Mouse (Mus musculus): Measurements from ENCODE around the gene Zfp579.
A peak's percentile ranks its signal among the peaks of the same experiment; 100 is the strongest.
"Not testable (repeated sequence)": the region's sequence is repeated elsewhere in the genome, so short reads cannot be mapped to it uniquely, and the experiment has no call there.

Zfp579 gene

DNA sequence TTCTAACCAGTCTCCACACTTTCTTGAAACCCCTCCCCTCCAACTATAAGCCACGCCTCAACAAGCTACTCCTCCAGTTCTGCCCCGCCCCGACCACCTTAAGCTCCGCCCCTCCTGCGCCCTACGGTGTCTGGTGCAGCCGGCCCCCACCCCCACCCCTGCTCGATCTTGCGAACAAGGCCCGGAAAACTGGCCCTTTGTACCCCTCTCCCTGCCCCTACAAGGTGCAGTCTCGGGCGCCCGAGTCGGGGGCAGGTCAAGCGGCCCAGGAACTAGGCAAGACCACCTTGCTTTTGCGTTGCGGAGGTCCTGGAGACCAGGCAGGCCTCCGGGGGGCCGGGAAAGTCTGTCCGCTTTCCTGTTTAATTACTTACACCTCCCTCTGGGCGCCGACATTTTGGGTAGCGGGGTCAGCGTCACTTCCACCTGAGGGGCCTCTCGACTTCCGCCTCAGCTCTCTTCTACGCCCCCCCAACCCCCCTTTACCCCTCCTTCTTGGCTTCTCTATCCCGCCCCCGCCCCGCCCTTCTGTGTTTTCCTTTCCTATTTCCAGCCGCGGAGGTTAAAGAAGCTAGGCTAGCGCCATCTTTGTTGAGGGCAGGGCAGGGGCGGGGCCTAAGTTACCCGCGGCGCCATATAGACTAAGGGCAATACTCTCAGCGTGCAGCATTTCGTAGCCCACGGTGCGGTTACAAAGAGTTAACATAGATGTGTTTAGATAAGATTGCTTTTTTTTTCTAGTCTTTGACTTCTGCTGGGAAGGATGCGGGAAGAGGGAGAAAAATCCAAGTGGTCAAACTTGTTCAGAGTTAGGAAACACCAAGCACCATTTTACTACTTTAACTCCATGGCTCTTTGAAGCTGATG is 18.5 kb upstream of the Zfp579 start, which contains the start of the genes Zfp524 and Fiz1:
TSS of gene Zfp524 (plus strand) at position 165 of the 867 bp plus-strand sequence.
TSS of gene Fiz1 (minus strand) at position 447 of the 867 bp plus-strand sequence.
- DNase-seq, result peak; percentile 96

DNA sequence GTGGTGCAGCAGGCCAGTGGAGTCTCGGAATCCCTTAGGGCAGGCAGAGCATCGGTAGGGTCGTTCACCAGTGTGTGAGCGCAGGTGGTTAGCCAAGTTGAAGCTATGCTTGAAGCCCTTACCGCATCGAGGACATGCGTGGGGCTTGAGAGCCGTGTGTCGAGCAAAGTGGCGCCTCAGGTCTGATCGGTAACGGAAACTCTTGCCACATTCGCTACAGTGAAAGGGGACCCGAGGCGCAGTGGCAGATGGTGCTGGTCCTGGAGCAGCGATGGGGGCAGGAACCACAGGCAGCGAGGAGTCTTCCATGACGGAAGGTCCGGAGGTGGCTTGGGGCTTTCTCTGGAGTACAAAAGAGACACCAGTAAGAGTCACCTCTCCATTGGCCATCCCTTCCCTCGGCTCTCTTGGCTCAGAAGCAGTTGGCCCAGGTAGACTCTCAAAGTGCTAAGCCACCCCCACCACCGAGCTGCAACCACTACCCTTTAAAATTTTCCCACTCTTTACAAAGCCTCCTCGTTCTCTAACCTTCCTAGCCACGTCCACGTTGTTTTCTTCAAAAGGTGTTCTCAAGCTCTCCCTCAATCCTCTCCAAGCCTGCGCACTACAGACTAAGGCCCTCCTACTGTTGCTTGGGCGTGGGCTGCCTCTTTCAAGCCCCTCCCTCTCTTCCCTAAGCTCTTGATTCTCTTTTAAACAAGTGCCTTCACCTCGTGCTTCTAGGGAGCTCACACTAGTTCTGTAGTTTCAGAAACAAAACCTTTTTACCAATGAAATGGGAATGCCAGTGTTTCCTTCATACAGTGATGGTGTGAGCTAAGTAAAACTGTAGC is 16.9 kb upstream of the Zfp579 start:
- no peak for DNase-seq

GRCm38 (mm10) chr7:5008229-5008628 is 12.3 kb upstream of the Zfp579 start:
- no peak for DNase-seq

- not testable (repeated sequence) for DNase-seq
Measured at GRCm38 (mm10) chr7:5002876-5003275, 6.9 kb upstream of the Zfp579 start.

DNA sequence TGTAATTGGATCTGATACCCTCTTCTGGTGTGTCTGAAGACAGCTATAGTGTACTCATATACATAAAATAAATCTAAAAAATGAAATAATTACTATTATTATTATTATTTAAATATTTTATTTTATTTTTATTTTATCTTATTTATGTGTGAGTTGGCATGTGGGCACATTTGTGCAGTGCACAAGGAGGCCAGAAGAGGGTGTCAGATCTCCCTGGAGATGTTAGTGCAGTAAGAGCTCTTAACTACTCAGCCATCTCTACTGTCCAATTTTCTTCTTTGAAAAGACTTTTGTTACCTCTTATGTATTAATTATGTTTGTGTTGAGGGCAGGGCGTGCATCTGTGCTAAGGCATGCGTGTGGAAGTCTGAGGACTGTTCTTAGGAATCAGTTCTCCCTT is 3.9 kb upstream of the Zfp579 start:
- DNase-seq, result no peak

GRCm38 (mm10) chr7:4996934-4997333 is 976 bp upstream of the Zfp579 start:
- DNase-seq, result no peak

DNA sequence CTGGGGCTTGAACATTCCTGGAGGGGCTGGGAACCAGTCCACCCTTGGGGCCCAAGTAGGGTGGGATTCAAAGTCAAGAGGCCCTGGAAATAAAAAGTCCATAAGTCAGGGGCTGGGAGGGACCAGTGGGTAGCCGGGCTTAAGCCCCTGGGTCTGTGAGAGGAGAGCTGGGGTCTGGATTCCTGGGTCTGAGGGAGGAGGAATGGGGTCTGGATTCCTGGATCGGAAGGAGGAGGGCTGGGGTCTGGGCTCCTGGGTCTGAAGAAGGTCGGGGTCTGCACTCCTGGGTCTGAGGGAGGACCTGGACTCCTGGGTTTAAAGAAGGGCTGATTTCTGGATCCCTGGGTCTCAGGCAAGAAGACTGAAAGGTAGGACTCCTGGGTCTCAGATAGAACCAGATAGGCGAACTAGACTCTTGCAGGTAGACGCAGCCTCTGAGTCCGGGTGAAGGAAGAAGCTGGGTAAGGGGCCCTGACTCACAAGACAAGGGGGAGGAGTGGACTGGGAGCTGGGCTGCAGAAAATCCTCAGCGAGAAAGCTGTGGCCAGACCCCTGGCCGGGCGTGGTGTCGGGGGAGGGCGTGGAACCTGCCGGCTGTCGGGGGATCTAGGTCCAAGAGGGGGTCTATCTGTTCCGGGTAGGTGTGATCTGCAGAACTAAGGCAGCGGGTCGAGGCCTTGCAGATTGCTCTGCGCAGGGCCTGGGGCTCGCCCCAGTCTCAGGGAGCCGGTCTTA is 523 bp downstream of the Zfp579 start:
- no peak for DNase-seq

GRCm38 (mm10) chr7:4993999-4994788 is 1.8 kb downstream of the Zfp579 start:
- DNase-seq, result no peak

DNA sequence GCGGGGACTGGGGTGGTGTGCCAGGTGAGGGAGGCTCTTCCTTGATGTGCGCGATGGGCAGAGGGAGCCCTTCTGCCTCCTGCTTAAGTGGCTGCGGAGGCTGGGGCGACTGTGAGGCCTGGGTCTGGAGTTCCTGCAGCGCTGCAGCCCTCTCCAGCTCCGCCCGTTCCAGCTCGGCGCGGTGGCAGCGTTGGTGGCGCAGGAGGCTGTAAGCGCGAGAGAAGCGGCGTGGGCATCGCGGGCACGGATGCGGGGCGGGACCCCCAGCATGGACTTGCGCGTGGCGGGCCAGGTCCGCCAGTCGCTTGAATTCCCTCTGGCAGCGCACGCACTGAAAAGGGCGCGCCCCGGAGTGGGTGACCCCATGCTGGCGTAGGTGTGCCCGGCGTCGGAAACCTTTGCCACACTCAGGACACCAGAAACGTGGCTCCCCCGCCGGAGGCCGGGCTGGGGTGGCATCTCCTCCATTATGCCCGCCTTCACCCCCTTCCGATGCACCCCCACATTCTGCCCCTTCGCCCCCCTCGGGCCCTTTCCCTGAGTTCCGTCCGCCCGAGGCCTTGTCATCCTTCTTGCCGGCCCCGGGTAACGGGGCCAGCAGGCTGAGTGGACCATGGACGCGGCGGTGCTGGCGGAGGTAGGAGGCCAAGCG is 2.5 kb downstream of the Zfp579 start:
- DNase-seq, result no peak

DNA sequence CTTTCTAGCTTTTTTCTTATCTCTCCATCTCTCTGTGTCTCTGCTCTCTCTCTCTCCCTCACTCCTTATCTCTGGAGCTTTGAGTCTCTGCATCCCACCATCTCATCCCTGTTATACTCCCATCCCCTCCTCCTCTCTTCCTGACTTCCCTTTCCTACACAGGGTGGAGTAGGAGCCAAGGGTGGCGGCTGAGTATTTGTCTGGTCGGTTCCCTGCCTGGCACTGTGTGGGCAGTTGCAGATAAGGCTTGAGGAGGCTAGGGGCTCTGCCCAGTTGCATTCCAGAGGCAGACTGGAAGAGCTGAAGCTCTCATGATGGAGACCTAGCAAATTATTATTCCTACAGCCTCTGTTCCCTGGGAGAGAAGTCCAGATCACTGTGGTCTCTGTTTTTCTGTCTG is 7.7 kb downstream of the Zfp579 start:
- DNase-seq, result no peak

DNA sequence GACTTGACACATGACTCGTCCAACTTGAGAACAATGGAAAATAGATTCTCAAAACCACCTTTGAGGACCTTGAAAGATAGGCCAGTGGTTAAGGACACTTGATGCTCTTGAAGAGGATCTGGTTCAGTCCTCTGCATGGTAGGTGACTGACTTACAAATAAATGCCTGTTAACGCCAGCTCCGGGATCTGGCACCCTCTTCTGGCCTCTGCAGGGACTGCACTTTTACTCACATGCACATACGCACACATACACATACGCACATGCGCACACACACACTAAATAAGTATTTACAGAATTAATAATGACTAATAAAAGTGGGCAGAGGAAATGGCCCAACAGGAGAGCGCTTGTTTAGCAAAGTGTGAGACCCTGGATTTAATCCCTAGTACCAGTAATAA is 19.1 kb downstream of the Zfp579 start:
- DNase-seq, result no peak

DNA sequence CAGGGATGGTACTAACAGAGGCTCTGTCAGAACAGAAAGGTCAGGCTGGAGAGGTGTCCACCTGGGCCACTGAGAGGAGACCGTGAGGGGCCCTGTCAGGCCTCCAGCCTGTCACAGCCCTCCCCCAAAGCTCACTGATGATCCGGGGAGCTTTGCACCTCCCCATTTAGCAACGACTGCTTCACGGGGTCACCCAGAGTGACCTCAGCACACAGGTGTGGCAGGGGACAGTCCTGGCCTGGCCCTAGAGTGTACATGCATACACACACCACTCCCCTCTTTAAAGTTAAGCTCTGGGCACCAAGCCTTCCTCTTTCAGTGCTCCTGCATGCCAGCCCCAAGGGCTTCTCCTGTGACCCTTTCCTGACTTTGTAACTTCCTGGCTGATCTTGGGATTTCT is 20.5 kb downstream of the Zfp579 start:
- no peak for DNase-seq

DNA sequence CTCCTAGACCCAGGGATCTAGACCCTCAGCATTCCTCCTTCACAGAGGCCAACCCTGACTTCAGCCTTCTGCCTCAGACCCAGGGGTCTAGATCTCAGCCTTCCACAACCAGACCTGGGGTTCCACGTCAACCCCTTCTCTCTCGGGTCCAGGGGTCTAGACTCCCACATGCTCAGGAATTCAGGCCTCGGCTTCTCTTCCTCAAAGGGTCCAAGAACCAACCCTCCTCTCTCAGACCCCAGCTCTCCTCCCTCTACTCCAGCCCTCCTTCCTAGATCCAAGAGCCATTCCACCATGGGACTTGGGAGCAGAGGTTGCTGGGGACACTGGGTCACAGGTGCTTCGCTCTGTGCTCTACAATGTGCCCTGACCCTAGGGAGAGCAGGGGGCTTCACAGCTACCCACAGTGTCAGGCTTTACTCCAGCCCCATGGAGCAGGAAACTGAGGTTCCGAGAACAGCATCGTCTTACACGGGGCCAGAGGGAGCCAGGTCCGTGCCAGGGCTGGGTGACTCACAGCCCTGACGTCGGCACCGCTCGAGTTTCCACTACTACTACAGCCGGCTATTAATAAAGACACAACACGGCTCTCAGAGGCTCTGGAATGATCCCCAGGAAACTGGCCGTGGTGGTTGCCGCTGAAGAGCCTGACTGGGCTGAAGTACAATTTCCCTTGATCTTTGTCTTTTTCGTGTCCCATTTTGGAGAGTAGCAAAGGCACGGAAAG is 23.5 kb downstream of the Zfp579 start:
- no peak for DNase-seq

DNA sequence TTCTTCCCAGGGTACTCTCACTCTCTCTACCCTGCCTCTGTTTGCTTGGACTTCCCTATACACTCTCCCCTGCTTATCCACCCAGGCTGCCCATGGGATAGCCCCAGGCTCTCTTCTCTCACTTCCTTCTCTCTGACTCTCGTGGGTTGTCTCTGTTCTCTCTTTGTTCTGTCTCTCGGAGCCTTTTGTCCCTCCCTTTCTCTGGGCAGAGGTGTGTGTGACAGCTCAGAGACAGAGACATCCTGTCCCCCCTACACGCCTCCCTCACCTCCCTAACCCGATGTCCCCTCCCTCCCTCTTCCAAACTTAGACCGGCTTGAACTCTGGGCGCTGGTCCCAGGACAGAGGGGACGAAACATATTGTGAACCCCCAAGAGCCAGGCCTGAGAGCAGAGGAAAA is 24.2 kb downstream of the Zfp579 start:
- DNase-seq, result no peak

GRCm38 (mm10) chr7:4971068-4971467 is 24.9 kb downstream of the Zfp579 start, which contains the start of gene Sbk3:
Gene Sbk3 (minus strand): TSS chr7:4971168.
- DNase-seq, result no peak

DNA sequence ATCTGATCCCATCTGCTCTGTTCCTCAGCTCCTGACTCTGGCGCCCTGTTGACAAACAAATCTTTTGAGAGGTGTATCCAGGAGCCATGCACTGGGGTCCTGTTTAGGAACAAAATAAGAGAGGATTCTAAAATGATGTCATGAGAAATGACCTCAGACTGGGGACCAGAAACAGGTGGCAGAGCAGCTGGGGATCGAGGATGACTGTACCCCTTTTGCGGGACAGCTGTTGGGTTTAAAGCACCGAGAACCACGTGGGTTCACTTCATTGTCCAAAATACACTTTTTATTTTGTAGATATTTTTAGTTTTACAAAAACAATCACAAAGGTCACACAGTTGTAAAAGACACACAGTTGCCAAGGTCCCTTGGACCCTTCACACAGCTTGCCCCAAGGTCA is 31.0 kb downstream of the Zfp579 start:
- DNase-seq, result no peak

GRCm38 (mm10) chr7:4964272-4964671 is 31.7 kb downstream of the Zfp579 start, which contains the start of gene Sbk2:
Gene Sbk2 (minus strand): TSS chr7:4964406.
- DNase-seq, result peak; percentile 52

DNA sequence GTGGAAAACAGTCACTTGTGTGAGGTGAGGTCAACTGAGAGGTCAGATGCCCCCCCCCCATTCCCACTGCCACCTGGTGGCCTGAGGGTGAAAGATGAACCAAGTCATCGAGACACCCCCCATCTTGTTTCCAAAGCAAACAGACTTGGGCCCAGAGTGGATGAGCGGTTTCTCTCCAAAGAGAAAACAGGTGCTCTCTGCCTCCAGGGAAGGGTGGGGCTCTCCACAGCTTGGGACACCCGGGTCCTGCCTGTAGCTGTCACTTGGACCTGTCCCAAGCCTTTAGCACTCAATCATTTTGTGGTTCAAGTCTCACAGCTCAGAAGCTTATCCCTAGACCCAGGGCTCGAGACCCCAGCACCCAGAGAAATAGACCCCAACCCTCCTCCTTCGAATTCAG is 32.4 kb downstream of the Zfp579 start:
- DNase-seq, result no peak

GRCm38 (mm10) chr7:4957361-4957760 is 38.6 kb downstream of the Zfp579 start:
- no peak for DNase-seq

GRCm38 (mm10) chr7:4953815-4954445 is 42.0 kb downstream of the Zfp579 start:
- no peak for DNase-seq
